Mouse (Mus musculus): ENCODE measurements around the gene Celsr2.

DNA sequence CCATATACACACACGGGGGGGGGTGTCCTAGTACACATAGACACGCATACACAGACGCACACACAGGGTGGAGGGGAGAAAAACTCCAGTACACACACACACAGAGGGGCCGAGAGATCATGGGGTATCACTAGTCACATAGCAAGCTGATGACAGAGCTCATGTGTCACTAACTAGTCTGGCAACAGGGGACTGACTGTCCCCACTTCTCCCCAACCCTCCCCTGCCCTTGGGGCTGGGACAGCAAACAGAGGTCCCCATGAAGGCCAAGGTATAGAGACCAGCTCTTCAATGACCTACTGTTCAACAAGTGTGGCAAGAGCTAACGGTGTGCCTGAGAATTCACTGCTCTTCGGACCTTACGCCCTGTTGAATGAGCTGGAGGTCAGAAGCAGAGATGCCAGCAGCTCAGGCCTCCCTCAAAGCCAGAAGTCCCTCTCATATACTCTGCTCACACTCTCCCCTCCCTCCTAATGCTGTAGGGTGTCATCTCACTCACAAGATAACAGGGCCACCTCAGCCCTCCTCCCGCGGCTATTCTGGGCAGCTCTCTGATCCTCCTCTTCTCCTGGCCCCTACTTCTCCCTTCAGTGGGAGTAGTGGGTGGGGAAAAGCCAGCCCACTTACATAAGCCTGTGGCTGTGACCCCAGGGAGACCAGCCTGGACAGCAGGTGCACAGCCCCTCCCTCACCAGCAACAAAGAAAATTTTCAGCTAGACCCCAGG is 50.9 kb downstream of the Celsr2 start, which contains the start of gene Mybphl:
- TF ChIP-seq POLR2A (IDR thresholded peaks at IDR 0.05; ENCODE audit: low read depth, low read length), result no peak
- no peak for TF ChIP-seq CTCF (conservative IDR thresholded peaks at IDR 0.05; ENCODE audit: insufficient read depth, insufficient read length, low read depth, low read length)
